Mouse (Mus musculus): ENCODE results near the gene Kirrel2.
"Not testable (repeated sequence)": the region's sequence is repeated elsewhere in the genome, so short reads cannot be mapped to it uniquely, and the experiment has no call there.

Kirrel2 gene

GRCm38 (mm10) chr7:30457629-30458330, at the start of gene Kirrel2, which contains the start of gene Nphs1:
Gene Kirrel2, minus strand, starts transcription at chr7:30457690.
Gene Nphs1, plus strand, starts transcription at chr7:30458315.
- in situ Hi-C loops (cut with MboI; ENCODE audit: low sequenced_read_pairs) = no loop called here

GRCm38 (mm10) chr7:30501159-30501558, 43.7 kb upstream of the Kirrel2 start:
- in situ Hi-C loops (cut with MboI; ENCODE audit: low sequenced_read_pairs) = not testable (repeated sequence)

- in situ Hi-C loops (cut with MboI; ENCODE audit: low sequenced_read_pairs) = not testable (repeated sequence)
Observed at GRCm38 (mm10) chr7:30495506-30496042, 38.1 kb upstream of the Kirrel2 start.

DNA sequence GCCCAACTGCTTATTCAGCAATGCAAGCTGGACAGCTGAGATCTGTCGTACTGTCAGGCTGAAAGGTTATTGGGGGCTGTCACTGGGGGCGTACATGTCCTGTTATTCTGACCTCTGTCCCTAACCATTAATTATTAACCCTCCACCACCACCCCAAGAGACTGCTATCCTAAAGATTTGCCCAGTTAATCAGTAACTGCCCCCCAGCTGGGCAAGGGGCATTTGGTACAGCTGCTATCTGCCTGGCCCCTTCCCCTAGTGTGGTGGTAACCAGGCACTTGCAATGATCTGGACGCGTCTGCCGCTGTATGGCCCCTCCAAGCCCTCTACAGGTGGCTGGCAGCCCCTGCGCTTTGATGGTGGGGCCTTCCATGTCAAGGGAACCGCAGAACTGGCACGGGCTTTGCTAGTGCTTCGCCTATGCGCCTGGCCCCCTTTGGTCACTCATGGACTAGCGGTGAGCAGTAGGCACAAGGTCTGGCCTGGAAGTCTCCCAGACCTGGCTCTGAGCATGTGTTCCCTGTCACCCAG, 36.0 kb upstream of the Kirrel2 start, which contains the start of gene Prodh2:
Prodh2 (plus strand) TSS at position 222 of the 531 bp plus-strand sequence.
- in situ Hi-C loops (cut with MboI; ENCODE audit: low sequenced_read_pairs) = loop anchor here (5.0 kb wide), 1 partner anchor 51 kb away; no protein-coding TSS in a partner anchor

DNA sequence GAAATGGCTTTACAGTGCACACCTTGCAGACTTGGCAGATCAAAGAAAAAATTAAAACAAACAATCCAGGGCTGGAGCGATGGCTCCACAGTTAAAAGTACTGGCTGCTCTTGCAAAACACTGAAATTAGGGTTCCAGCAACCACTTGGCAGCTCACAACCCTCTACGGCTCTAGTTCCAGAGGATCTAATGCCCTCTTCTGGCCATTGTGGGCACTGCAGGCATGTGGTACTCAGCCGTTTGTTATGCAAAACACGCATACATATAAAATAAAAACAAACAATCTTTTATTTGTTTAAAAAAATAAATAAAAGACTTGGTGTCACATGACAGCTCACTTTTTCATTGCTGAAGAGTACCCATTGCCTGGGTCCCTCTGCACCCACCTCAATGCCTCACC, 35.3 kb upstream of the Kirrel2 start:
- in situ Hi-C loops (cut with MboI; ENCODE audit: low sequenced_read_pairs) = loop anchor here (5.0 kb wide), 1 partner anchor 50 kb away; no protein-coding TSS in a partner anchor

GRCm38 (mm10) chr7:30490957-30491307, 33.4 kb upstream of the Kirrel2 start:
- in situ Hi-C loops (cut with MboI; ENCODE audit: low sequenced_read_pairs) = loop anchor here (5.0 kb wide), 1 partner anchor 49 kb away; no protein-coding TSS in a partner anchor

- in situ Hi-C loops (cut with MboI; ENCODE audit: low sequenced_read_pairs) = loop anchor here (5.0 kb wide), 1 partner anchor 48 kb away; no protein-coding TSS in a partner anchor
Observed at GRCm38 (mm10) chr7:30490251-30490956, 32.9 kb upstream of the Kirrel2 start.

- in situ Hi-C loops (cut with MboI; ENCODE audit: low sequenced_read_pairs) = no loop called here
Observed at GRCm38 (mm10) chr7:30484250-30484649, 26.8 kb upstream of the Kirrel2 start.

GRCm38 (mm10) chr7:30477415-30478381, 20.2 kb upstream of the Kirrel2 start:
- in situ Hi-C loops (cut with MboI; ENCODE audit: low sequenced_read_pairs) = no loop called here

DNA sequence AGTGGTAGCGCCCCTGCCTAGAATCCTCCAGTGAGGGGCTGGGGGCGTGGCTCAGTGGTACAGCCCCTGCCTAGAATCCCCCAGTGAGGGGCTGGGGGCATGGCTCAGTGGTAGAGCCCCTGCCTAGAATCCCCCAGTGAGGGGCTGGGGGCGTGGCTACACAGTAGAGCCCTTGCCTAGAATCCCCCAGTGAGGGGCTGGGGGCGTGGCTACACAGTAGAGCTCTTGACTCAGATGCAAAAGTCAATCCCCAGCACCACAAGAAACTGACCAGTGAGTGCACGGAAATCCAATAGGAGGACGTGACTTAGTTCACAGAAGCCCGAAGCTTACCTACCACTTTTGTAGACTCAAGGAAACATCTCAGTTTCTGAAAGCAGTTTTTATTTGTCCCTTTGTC, 18.6 kb upstream of the Kirrel2 start:
- in situ Hi-C loops (cut with MboI; ENCODE audit: low sequenced_read_pairs) = not testable (repeated sequence)

DNA sequence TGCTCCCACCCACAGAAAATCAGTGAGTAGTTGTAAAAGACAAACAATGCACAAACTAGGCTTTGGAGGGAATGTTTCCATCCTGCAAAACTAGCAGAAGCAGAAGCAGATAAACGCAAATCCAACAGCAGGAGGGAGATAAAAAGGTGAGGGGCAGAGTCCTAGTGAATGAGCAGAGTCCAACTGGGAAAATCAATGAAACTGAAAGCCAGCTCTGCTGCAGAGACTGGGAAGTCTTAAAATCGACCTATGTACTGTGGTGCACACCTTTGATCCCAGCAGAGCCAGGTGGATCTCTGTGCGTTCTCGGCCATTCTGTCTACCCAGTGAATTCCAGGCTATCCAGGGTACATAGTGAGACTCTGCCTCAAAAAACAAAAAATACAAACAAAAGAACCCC, 17.5 kb upstream of the Kirrel2 start:
- in situ Hi-C loops (cut with MboI; ENCODE audit: low sequenced_read_pairs) = no loop called here

DNA sequence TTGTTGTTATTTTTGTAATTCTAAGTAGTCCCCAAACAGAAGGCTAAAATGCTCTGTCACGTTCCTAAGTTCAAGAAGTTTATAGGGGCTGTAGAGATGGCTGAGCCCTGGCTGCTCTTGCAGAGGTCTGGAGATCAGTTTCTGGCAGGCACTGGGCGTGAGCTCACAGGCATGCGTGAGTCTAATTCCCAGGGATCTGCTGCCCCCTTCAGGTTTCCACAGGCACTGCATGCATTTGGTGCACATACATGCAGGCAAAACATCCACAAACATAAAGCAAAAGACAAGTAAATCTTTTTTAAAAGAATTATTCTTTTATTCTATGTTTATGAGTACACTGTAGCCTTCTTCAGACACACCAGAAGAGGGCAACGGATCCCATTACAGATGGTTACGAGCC, 14.9 kb upstream of the Kirrel2 start:
- in situ Hi-C loops (cut with MboI; ENCODE audit: low sequenced_read_pairs) = no loop called here

- in situ Hi-C loops (cut with MboI; ENCODE audit: low sequenced_read_pairs) = no loop called here
Observed at GRCm38 (mm10) chr7:30464816-30465300, 7.4 kb upstream of the Kirrel2 start.

GRCm38 (mm10) chr7:30463996-30464395, 6.5 kb upstream of the Kirrel2 start:
- in situ Hi-C loops (cut with MboI; ENCODE audit: low sequenced_read_pairs) = no loop called here

- in situ Hi-C loops (cut with MboI; ENCODE audit: low sequenced_read_pairs) = no loop called here
Observed at GRCm38 (mm10) chr7:30463568-30463967, 6.1 kb upstream of the Kirrel2 start.

DNA sequence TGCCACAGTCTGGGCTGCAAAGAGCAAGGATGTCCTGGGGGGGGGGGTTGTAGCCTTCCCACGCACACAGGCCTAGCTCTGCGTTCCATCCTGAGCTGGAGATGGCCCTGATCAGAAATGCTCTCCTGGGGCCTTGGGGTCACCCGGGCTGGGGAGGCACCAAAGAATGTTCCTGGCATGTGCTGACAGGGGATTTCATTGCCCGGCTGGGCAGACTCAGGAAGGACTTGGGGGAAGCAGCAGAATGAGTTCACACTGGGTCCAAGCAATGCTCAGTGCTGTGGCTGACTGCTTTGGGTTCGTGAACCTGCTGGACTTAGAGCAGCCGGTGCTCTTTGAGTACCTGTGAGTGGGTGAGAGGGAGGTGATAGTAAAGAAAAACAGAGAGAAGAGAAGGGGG, 2.0 kb upstream of the Kirrel2 start:
- in situ Hi-C loops (cut with MboI; ENCODE audit: low sequenced_read_pairs) = no loop called here

DNA sequence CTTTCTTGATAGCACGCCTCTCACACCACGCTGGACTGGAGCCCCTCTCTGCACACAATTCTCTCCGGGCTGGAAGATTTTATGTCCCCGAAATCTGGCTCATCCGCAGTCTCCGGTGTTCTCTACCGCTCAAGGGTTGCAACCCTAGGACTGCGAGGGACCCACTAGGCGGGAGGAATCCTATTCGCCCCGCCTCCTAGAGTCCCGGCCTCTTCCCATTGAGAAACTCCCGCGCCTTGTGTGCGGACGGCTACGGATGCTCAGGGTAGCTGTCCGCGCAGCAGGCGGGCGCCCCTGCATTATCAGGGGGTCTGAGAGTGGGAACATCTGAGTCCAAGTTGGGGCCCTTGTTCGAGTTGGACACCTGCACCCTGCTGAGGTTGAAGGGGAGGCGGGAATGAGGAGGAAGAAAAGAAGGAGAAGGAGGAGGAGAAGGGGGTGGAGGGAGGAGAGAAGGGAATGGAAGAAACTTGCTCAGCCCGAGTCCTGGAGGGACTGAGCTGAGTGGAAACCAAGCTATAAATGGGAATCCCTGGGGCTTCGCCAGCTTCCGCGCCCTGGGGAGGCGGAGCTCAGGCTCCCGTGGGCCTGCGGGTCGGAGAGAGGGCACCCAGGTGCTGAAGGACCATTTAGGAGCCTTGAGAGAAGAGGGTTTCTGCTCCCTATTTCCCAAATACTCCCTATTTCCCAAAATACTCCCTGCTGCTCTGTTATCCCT, 420 bp downstream of the Kirrel2 start:
- in situ Hi-C loops (cut with MboI; ENCODE audit: low sequenced_read_pairs) = no loop called here

- in situ Hi-C loops (cut with MboI; ENCODE audit: low sequenced_read_pairs) = no loop called here
Observed at GRCm38 (mm10) chr7:30456487-30456886, 1.0 kb downstream of the Kirrel2 start.

DNA sequence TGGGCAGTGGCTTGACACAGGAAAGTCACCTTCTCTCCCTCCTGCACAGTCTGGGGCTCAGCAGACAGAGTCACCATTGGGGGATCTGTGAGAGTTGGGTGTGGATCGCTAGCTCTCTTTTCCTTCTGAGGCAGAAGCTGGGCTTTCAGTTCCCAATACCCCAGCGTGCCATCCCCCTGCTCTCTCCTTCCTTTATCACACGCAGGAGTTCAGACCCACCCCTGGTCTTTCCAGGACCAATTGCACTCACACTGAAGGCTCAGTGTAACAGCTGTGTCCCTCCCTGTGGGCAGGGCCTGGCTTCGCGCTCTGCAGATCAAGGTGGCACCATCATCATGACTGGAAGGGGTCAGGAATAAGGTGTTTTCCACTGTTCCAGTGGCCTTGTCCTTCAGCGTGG, 3.2 kb downstream of the Kirrel2 start:
- in situ Hi-C loops (cut with MboI; ENCODE audit: low sequenced_read_pairs) = no loop called here

DNA sequence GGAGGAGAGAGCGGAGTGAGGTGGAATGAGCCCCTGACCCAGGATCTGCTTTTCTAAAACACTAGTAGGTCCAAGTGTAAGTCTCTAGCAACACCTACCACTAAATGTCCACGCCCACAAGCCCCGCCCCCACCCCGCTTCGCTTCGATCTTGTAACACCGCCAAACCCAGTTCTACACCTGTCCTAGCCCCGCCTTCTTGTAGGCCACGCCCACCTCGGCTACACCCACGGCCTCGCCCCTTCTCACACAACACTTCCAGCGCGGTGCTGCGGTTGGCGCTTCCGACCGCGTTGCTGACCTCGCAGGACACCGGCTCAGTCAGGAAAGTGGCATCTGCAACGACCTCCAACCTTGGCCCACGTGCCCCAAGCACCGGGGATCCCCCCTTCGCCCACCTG, 3.7 kb downstream of the Kirrel2 start:
- in situ Hi-C loops (cut with MboI; ENCODE audit: low sequenced_read_pairs) = no loop called here

All from CH12F3 (cell line).